Mouse (Mus musculus) liver, adult (tissue): ENCODE results near the gene Gm37240.

Source experiments
- GATA4 ChIP-seq: IDR thresholded peaks from 2 replicates; pipeline ENCODE4 v1.6.1; 2014; ENCODE audit warnings: mild to moderate bottlenecking, low read length; ENCODE audit not compliant: insufficient replicate concordance

Gene Gm37240

GRCm38 (mm10) chr3:85661926-85662813, 225.1 kb downstream of the Gm37240 start:
- no peak for TF ChIP-seq GATA4

DNA sequence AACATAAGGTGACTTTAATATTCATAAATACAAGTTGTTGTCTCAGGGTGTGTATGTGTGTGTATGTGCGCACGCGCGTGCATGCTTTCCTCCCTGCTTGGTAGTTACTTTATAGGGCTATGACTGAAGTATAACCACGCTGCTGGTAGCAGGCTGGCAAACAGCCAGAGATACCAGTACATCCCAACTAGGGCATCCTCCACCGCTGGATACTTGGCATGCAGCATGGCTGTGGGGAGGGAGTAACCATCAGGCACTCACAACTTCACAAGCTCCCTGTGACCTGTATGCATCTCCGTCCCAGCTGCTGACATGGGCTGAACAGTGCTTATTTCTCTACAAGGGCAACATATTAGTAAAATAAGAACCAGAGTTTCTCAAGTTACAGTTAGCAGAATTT, 227.6 kb downstream of the Gm37240 start:
- no peak for TF ChIP-seq GATA4

- no peak for TF ChIP-seq GATA4
Observed at GRCm38 (mm10) chr3:85655538-85655937, 231.8 kb downstream of the Gm37240 start.

DNA sequence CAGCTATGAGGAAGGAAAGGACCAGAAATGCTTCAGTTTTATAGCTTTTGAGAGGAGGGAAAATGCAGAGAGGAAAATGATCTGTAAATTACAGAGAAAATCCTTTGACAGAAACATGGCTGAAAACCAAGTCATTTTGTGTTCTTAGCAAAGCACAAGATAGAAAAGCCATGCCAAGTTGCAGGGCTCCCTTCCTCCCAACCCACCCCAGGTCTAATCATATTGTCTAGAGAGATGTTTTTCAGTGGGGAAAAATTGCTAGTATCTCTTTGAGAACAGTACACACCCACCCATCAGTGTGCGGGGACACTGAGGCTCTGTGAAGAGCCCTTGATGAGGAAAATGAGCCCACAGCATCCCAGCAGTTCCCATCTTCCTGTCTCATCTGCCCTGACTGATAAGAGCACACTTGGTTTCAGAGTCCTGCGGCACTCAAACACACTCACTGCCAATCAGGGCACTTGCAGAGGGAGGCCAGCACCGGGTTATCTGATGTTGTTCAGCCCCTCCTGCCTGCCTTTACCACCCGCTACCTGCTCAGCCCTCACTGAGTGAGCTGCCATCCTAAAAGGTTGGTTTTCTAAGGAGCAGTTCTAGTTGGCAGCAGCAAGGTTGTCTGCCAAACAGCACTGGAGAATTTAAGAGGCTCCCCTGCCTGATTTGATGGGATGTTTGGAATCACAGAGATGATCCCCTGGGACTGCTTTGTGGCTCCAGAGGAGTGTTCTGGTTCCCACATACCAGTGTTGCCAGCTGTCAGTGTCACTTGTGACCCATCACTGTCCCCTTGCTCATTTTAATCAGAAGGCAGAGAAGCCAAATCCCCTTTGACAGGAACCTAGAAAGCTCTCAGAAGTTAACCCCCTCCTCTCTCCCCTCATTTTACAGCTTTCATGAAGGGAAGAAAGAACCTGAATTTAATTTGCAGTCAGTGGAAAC, 234.3 kb downstream of the Gm37240 start:
- TF ChIP-seq GATA4 = no peak

DNA sequence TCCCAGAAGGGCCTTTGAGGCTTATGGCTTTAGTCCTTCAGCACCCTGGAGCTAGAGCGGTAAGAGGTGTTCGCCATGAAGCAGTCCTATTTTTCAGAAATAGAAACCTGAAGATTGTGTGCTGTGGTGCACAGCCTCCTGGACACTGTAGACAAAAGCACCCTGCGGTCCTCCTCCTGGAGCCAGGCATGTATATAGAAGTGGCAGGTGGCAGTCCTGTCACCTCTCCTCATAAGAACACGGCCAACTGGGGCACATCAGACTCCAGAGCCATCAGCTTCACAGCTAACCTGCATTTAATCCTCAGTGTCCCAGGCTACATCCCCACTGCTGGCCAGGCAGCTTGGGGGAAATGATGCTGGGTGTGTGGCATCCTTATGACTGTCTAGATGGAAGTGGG, 238.1 kb downstream of the Gm37240 start:
- no peak for TF ChIP-seq GATA4

- TF ChIP-seq GATA4 = no peak
Observed at GRCm38 (mm10) chr3:85645517-85646004, 241.8 kb downstream of the Gm37240 start.

DNA sequence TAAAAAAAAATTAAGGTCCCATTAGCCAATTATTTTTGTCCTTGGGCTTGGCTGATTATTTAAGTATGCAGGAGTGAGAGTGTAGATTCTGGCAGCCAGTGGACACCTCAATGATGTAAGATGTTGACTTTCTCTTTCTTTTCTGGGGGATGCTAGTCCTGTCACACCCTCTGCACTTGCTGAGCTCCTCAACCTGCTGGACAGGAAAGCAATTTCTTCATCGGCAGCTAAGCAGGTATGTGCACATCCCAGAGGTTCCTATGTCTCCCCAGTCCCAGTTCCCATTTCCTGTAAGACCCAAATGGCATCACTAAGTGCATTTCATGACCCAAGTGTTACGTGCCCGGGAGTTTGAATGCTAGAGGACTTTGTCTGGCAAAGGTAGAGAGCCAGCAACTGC, 242.5 kb downstream of the Gm37240 start:
- TF ChIP-seq GATA4 = no peak

- TF ChIP-seq GATA4 = no peak
Observed at GRCm38 (mm10) chr3:85641751-85642150, 245.6 kb downstream of the Gm37240 start.

DNA sequence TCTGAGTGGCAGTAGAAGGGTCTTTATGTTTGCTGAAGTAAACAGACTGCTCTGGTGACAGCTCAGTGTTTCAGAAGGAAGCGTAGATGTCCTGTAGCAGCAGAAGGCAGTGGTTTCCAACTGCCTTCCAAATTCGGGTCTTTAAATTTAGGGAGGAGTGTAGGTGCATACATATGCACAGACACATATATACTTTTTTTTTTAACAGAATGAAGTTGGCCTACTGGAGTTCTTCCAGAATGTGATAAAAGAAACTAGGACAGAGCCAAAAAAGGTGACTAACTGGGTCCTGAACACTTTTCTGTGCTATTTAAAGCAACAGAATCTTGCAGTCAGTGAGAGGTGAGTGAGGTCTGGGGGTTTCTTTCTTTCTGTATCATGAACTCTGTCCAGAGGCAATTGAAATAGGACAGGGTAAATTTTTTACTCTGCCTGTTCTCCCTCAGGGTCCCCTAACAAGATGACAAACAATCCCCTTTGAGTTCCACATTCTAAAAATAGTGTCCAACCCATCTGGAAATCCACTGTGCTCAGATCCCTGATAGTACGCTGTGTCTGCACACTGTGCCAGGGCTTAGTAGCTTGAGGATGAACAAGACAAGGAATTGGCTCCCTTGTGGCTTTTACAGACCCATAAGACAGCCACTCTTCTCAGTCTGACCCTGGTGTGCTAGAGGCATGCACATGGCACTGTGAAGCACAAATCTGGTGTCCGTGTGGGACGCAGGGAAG, 250.4 kb downstream of the Gm37240 start:
- TF ChIP-seq GATA4 = no peak

GRCm38 (mm10) chr3:85635591-85635990, 251.7 kb downstream of the Gm37240 start:
- TF ChIP-seq GATA4 = no peak

- no peak for TF ChIP-seq GATA4
Observed at GRCm38 (mm10) chr3:85635126-85635419, 252.2 kb downstream of the Gm37240 start.

GRCm38 (mm10) chr3:85634389-85635125, 252.8 kb downstream of the Gm37240 start:
- no peak for TF ChIP-seq GATA4

- no peak for TF ChIP-seq GATA4
Observed at GRCm38 (mm10) chr3:85633733-85634132, 253.6 kb downstream of the Gm37240 start.

GRCm38 (mm10) chr3:85629895-85630510, 257.3 kb downstream of the Gm37240 start:
- TF ChIP-seq GATA4 = no peak

- TF ChIP-seq GATA4 = no peak
Observed at GRCm38 (mm10) chr3:85619751-85620150, 267.6 kb downstream of the Gm37240 start.

- no peak for TF ChIP-seq GATA4
Observed at GRCm38 (mm10) chr3:85619345-85619744, 268.0 kb downstream of the Gm37240 start.
